Mouse (Mus musculus) midbrain, embryonic 15.5 days (tissue): Measurements from ENCODE around the gene Rbp7. TPM values are rescaled to one million over a fixed set of nuclear protein-coding genes. Genes with fewer than 3 reads are reported as not detected.
"Not testable (repeated sequence)": the region's sequence is repeated elsewhere in the genome, so short reads cannot be mapped to it uniquely, and the experiment has no call there.

Experiments
- ATAC-seq: fragments of 200-750 bp; cut with Nextera tagmentation; replicated peaks from 2 replicates; pipeline ENCODE4 v1.8.0; 2017; ENCODE audit warnings: moderate TSS enrichment
- H3K27ac ChIP-seq: fragments of 300-500 bp; sonication (generic); 2 replicates; pipeline ENCODE4 v1.5.1; 2015; ENCODE audit warnings: mild to moderate bottlenecking, inconsistent platforms
- H3K27me3 ChIP-seq: fragments of 300-500 bp; sonication (generic); replicated peaks from 2 replicates; pipeline ENCODE4 v1.6.1; 2015; ENCODE audit warnings: inconsistent platforms
- H3K36me3 ChIP-seq: fragments of 300-500 bp; sonication (generic); replicated peaks from 2 replicates; pipeline ENCODE4 v1.6.1; 2015; ENCODE audit warnings: inconsistent platforms
- H3K4me1 ChIP-seq: fragments of 300-500 bp; sonication (generic); 2 replicates; pipeline ENCODE4 v1.6.1; 2015; ENCODE audit warnings: inconsistent platforms
- H3K4me2 ChIP-seq: fragments of 300-500 bp; sonication (generic); 2 replicates; pipeline ENCODE4 v1.6.1; 2015; ENCODE audit warnings: inconsistent platforms, mild to moderate bottlenecking, moderate library complexity
- H3K4me3 ChIP-seq: fragments of 300-500 bp; sonication (generic); 2 replicates; pipeline ENCODE4 v1.5.1; 2015; ENCODE audit warnings: mild to moderate bottlenecking, inconsistent platforms
- H3K9ac ChIP-seq: fragments of 300-500 bp; sonication (generic); 2 replicates; pipeline ENCODE4 v1.6.1; 2015; ENCODE audit warnings: mild to moderate bottlenecking, inconsistent platforms
- H3K9me3 ChIP-seq: fragments of 300-500 bp; sonication (generic); 2 replicates; pipeline ENCODE4 v1.6.1; 2016; ENCODE audit warnings: inconsistent platforms
- WGBS: fragments of 180-500 bp; shearing (Covaris S2); methylation state at CpG from one replicate; pipeline ENCODE4 v1.1.7; 2015; ENCODE audit warnings: mixed read lengths; 5-methylcytosine and 5-hydroxymethylcytosine counted together
- polyA plus RNA-seq: library from polyadenylated mRNA; unstranded; fragments of >200 nt; fragmentation: Nextera tagmentation; extraction: Ambion mirVana; gene quantifications from 2 replicates; pipeline ENCODE4 v1.2.1, GENCODE M21; 2015

The Rbp7 gene
- polyA plus RNA-seq, 1 experiment from 2014 or later = 0.99 TPM

- Histone ChIP-seq H3K9ac (no peak overlapping the region), H3K4me1 (no peaks in the 10 kb centered on the region), H3K4me2 (no peak overlapping the region), H3K4me3 (no peak overlapping the region), H3K27ac (no peak overlapping the region), H3K9me3 (no peaks in the 10 kb centered on the region), H3K27me3 (no peaks in the 10 kb centered on the region), H3K36me3 (peaks cover 6% of the 10 kb centered on the region; the same call in 1 of the 2 replicates)
- no peak for ATAC-seq
- 84% methylated on average over 7 of the region's 7 CpGs for WGBS
These were observed 20.3 kb upstream of the Rbp7 start for GRCm38 (mm10) chr4:149475096-149475495.

GRCm38 (mm10) chr4:149469557-149469956 lies 14.8 kb upstream of the Rbp7 start:
- ATAC-seq = no peak

GRCm38 (mm10) chr4:149463435-149463950 lies 8.7 kb upstream of the Rbp7 start:
- 86% methylated on average over 5 of the region's 6 CpGs for WGBS
- Histone ChIP-seq H3K36me3 (no peaks in the 10 kb centered on the region), H3K4me2 (no peak overlapping the region), H3K27me3 (no peaks in the 10 kb centered on the region), H3K4me3 (no peak overlapping the region), H3K4me1 (0 out of 2 replicates have a peak, but pooled peaks cover 6% of the 10 kb centered on the region), H3K27ac (no peak overlapping the region), H3K9me3 (no peaks in the 10 kb centered on the region), H3K9ac (no peak overlapping the region)
- no peak for ATAC-seq

More at GRCm38 (mm10) chr4:149469557-149469956, 14.8 kb upstream of the Rbp7 start:
- H3K9ac ChIP-seq = no peak overlapping the region
- H3K4me3 ChIP-seq = no peak overlapping the region
- peaks cover 6% of the 10 kb centered on the region; the same call in 1 of the 2 replicates for H3K36me3 ChIP-seq
- no peaks in the 10 kb centered on the region for H3K27me3 ChIP-seq
- no peaks in the 10 kb centered on the region for H3K4me1 ChIP-seq
- 95% methylated on average over 3 of the region's 3 CpGs for WGBS
- no peaks in the 10 kb centered on the region for H3K9me3 ChIP-seq
- H3K27ac ChIP-seq = no peak overlapping the region
- H3K4me2 ChIP-seq = no peak overlapping the region

GRCm38 (mm10) chr4:149462305-149462971 lies 7.7 kb upstream of the Rbp7 start:
- 84% methylated on average over 6 of the region's 6 CpGs for WGBS
- Histone ChIP-seq H3K27me3 (no peaks in the 10 kb centered on the region), H3K9ac (no peak overlapping the region), H3K9me3 (no peaks in the 10 kb centered on the region), H3K36me3 (no peaks in the 10 kb centered on the region), H3K4me3 (no peak overlapping the region), H3K4me2 (no peak overlapping the region), H3K4me1 (0 out of 2 replicates have a peak, but pooled peaks cover 6% of the 10 kb centered on the region), H3K27ac (no peak overlapping the region)
- no peak for ATAC-seq

- ATAC-seq = no peak
- Histone ChIP-seq H3K27ac (no peak overlapping the region), H3K9ac (no peak overlapping the region), H3K4me3 (no peak overlapping the region), H3K27me3 (no peaks in the 10 kb centered on the region), H3K36me3 (no peaks in the 10 kb centered on the region), H3K4me2 (no peak overlapping the region), H3K4me1 (0 out of 2 replicates have a peak, but pooled peaks cover 6% of the 10 kb centered on the region), H3K9me3 (no peaks in the 10 kb centered on the region)
- 68% methylated on average over 7 of the region's 7 CpGs for WGBS
These were observed 7.0 kb upstream of the Rbp7 start for GRCm38 (mm10) chr4:149461579-149462304.

GRCm38 (mm10) chr4:149460475-149460874 lies 5.7 kb upstream of the Rbp7 start:
- not testable (repeated sequence) for H3K36me3 ChIP-seq, H3K27ac ChIP-seq, H3K9me3 ChIP-seq, H3K9ac ChIP-seq, ATAC-seq, H3K27me3 ChIP-seq, H3K4me3 ChIP-seq, H3K4me2 ChIP-seq, H3K4me1 ChIP-seq
- WGBS = 93% methylated on average over 2 of the region's 2 CpGs

- Histone ChIP-seq H3K9ac (no peak overlapping the region), H3K4me2 (no peak overlapping the region), H3K4me1 (0 out of 2 replicates have a peak, but pooled peaks cover 6% of the 10 kb centered on the region), H3K27ac (no peak overlapping the region), H3K36me3 (no peaks in the 10 kb centered on the region), H3K27me3 (no peaks in the 10 kb centered on the region), H3K4me3 (no peak overlapping the region), H3K9me3 (no peaks in the 10 kb centered on the region)
- WGBS = 87% methylated on average over 1 of the region's 1 CpGs
- no peak for ATAC-seq
These were observed 4.6 kb upstream of the Rbp7 start for GRCm38 (mm10) chr4:149459425-149459824.

- Histone ChIP-seq H3K9ac (no peak overlapping the region), H3K4me1 (0 out of 2 replicates have a peak, but pooled peaks cover 6% of the 10 kb centered on the region), H3K4me3 (no peak overlapping the region), H3K36me3 (no peaks in the 10 kb centered on the region), H3K9me3 (no peaks in the 10 kb centered on the region), H3K27me3 (no peaks in the 10 kb centered on the region), H3K27ac (no peak overlapping the region), H3K4me2 (no peak overlapping the region)
- ATAC-seq = no peak
- 58% methylated on average over 5 of the region's 5 CpGs for WGBS
These were observed 3.7 kb upstream of the Rbp7 start for GRCm38 (mm10) chr4:149458526-149458925.

- no peak overlapping the region for H3K4me3 ChIP-seq
- no peak overlapping the region for H3K9ac ChIP-seq
- no peak overlapping the region for H3K4me2 ChIP-seq
- no peaks in the 10 kb centered on the region for H3K27me3 ChIP-seq
- no peaks in the 10 kb centered on the region for H3K9me3 ChIP-seq
- 84% methylated on average over 6 of the region's 6 CpGs for WGBS
- ATAC-seq = no peak
- H3K36me3 ChIP-seq = no peaks in the 10 kb centered on the region
- no peak overlapping the region for H3K27ac ChIP-seq
- H3K4me1 ChIP-seq = 0 out of 2 replicates have a peak, but pooled peaks cover 6% of the 10 kb centered on the region
These were observed 3.2 kb upstream of the Rbp7 start for GRCm38 (mm10) chr4:149457831-149458430.

GRCm38 (mm10) chr4:149457163-149457562 lies 2.4 kb upstream of the Rbp7 start:
- not testable (repeated sequence) for ATAC-seq, H3K4me3 ChIP-seq, H3K27ac ChIP-seq, H3K9me3 ChIP-seq, H3K36me3 ChIP-seq, H3K9ac ChIP-seq, H3K4me2 ChIP-seq, H3K4me1 ChIP-seq, H3K27me3 ChIP-seq
- WGBS = 88% methylated on average over 27 of the region's 27 CpGs

GRCm38 (mm10) chr4:149454263-149454662 lies 515 bp downstream of the Rbp7 start:
- ATAC-seq = no peak
- WGBS = 88% methylated on average over 17 of the region's 17 CpGs
- Histone ChIP-seq H3K27me3 (no peaks in the 10 kb centered on the region), H3K27ac (no peak overlapping the region), H3K9me3 (no peaks in the 10 kb centered on the region), H3K4me2 (no peak overlapping the region), H3K9ac (no peak overlapping the region), H3K4me3 (no peak overlapping the region), H3K4me1 (no peaks in the 10 kb centered on the region), H3K36me3 (no peaks in the 10 kb centered on the region)

- WGBS = 90% methylated on average over 4 of the region's 4 CpGs
- Histone ChIP-seq H3K27me3 (no peaks in the 10 kb centered on the region), H3K36me3 (no peaks in the 10 kb centered on the region), H3K27ac (no peak overlapping the region), H3K4me3 (no peak overlapping the region), H3K9ac (no peak overlapping the region), H3K4me2 (no peak overlapping the region), H3K9me3 (no peaks in the 10 kb centered on the region), H3K4me1 (no peaks in the 10 kb centered on the region)
- ATAC-seq = no peak
These were observed 1.1 kb downstream of the Rbp7 start for GRCm38 (mm10) chr4:149453656-149454055.
